8 mouse cellular contexts compared by ENCODE assay signal in genomic region chr5:124249614-124250591, GRCm38 (mm10). TPM values are rescaled to one million over a fixed set of nuclear protein-coding genes. Genes with fewer than 3 reads are reported as not detected.
DNase-seq lines count a peak whose midpoint lies in the region; ATAC-seq and TF ChIP-seq lines count a peak whose summit lies in the region.

Pitpnm2 (minus strand) TSS chr5:124249760.

- peak within 1 kb of the TSS; percentile 66 for H3K4me2 ChIP-seq in hindbrain, embryonic 13.5 days
- H3K4me2 ChIP-seq in limb, embryonic 13.5 days (replicated peaks), result peak within 1 kb of the TSS; percentile 81
- H3K4me2 ChIP-seq in midbrain, embryonic 13.5 days (replicated peaks), result peak within 1 kb of the TSS; percentile 88

- ATAC-seq in hindbrain, embryonic 13.5 days (ENCODE audit: low FRiP score), result peak; percentile 82
- ATAC-seq in limb, embryonic 13.5 days (ENCODE audit: low FRiP score, low read depth), result peak; percentile 80
- ATAC-seq in midbrain, embryonic 13.5 days, result peak; percentile 90

- H3K27me3 ChIP-seq in hindbrain, embryonic 13.5 days, result no peaks in the 10 kb centered on the region
- no peaks in the 10 kb centered on the region for H3K27me3 ChIP-seq in limb, embryonic 13.5 days
- H3K27me3 ChIP-seq in midbrain, embryonic 13.5 days, result no peaks in the 10 kb centered on the region
- no peaks in the 10 kb centered on the region for H3K27me3 ChIP-seq in testis, adult 2 months (ENCODE audit: control insufficient read depth, insufficient read depth, low read length)

- WGBS in hindbrain, embryonic 13.5 days, result under 1% methylated on average over 66 of the region's 90 CpGs
- WGBS in limb, embryonic 13.5 days, result 1% methylated on average over 46 of the region's 90 CpGs
- WGBS in midbrain, embryonic 13.5 days, result 2% methylated on average over 85 of the region's 90 CpGs

- DNase-seq in right cerebral cortex, postnatal 4 days, result peak; percentile 55
- no peak for DNase-seq in right cerebral cortex, adult 2 months (ENCODE audit: low spot score in 2 of 2)
- DNase-seq in cerebellum, adult 11-12 months, result peak; percentile 53
- DNase-seq in forelimb bud, embryonic 11.5 days (ENCODE audit: low read depth, low spot score), result peak; percentile 25

- H3K4me1 ChIP-seq in hindbrain, embryonic 13.5 days (replicated peaks), result peaks cover 33% of the 10 kb centered on the region
- peaks cover 23% of the 10 kb centered on the region for H3K4me1 ChIP-seq in limb, embryonic 13.5 days
- H3K4me1 ChIP-seq in midbrain, embryonic 13.5 days (replicated peaks), result peaks cover 32% of the 10 kb centered on the region
- H3K4me1 ChIP-seq in testis, adult 2 months (ENCODE audit: control insufficient read depth, insufficient read depth, low read length), result peaks cover 11% of the 10 kb centered on the region

- TF ChIP-seq POLR2A in testis, adult 2 months (IDR thresholded peaks at IDR 0.05; ENCODE audit: control insufficient read depth, low read depth, low read length), result no peak; the same call in 1 of the 2 replicates

- H3K27ac ChIP-seq in hindbrain, embryonic 13.5 days, result peak within 1 kb of the TSS; percentile 78
- H3K27ac ChIP-seq in limb, embryonic 13.5 days, result peak within 1 kb of the TSS; percentile 69; the same call in 1 of the 2 replicates
- H3K27ac ChIP-seq in midbrain, embryonic 13.5 days, result peak within 1 kb of the TSS; percentile 75
- H3K27ac ChIP-seq in testis, adult 2 months (ENCODE audit: control insufficient read depth, insufficient read depth, low read depth, low read length), result peak within 1 kb of the TSS; percentile 86

- peak within 1 kb of the TSS; percentile 71 for H3K4me3 ChIP-seq in hindbrain, embryonic 13.5 days
- peak within 1 kb of the TSS; percentile 73 for H3K4me3 ChIP-seq in limb, embryonic 13.5 days
- H3K4me3 ChIP-seq in midbrain, embryonic 13.5 days (replicated peaks), result peak within 1 kb of the TSS; percentile 68
- peak within 1 kb of the TSS; percentile 83 for H3K4me3 ChIP-seq in testis, adult 2 months (ENCODE audit: control insufficient read depth, low read depth, low read length)

- no peak for TF ChIP-seq CTCF in testis, adult 2 months (IDR thresholded peaks at IDR 0.05; ENCODE audit: control insufficient read depth, insufficient read depth, insufficient replicate concordance, low read depth, low read length)

- H3K9me3 ChIP-seq in hindbrain, embryonic 13.5 days, result no peaks in the 10 kb centered on the region
- no peaks in the 10 kb centered on the region for H3K9me3 ChIP-seq in limb, embryonic 13.5 days
- H3K9me3 ChIP-seq in midbrain, embryonic 13.5 days, result no peaks in the 10 kb centered on the region

- H3K9ac ChIP-seq in hindbrain, embryonic 13.5 days, result peak within 1 kb of the TSS; percentile 84
- peak within 1 kb of the TSS; percentile 86 for H3K9ac ChIP-seq in limb, embryonic 13.5 days
- peak within 1 kb of the TSS; percentile 83 for H3K9ac ChIP-seq in midbrain, embryonic 13.5 days (replicated peaks)

- peaks cover 17% of the 10 kb centered on the region for H3K36me3 ChIP-seq in hindbrain, embryonic 13.5 days
- peaks cover 31% of the 10 kb centered on the region for H3K36me3 ChIP-seq in limb, embryonic 13.5 days
- peaks cover 12% of the 10 kb centered on the region for H3K36me3 ChIP-seq in midbrain, embryonic 13.5 days
- no peaks in the 10 kb centered on the region for H3K36me3 ChIP-seq in testis, adult 2 months (ENCODE audit: control insufficient read depth, insufficient read depth, low read length)

RNA-seq across cellular contexts. Expression of gene Pitpnm2, which starts in this region (rescaled TPM):
- polyA plus RNA-seq in hindbrain, embryonic 13.5 days (2015; fragmentation: Nextera tagmentation; extraction: Ambion mirVana), result 7.4 and 8.3 TPM in 2 replicates
- 3.5 and 4.2 TPM in 2 replicates for polyA plus RNA-seq in limb, embryonic 13.5 days (2015; fragmentation: Nextera tagmentation; extraction: Ambion mirVana)
- 6.6 and 7.7 TPM in 2 replicates for polyA plus RNA-seq in midbrain, embryonic 13.5 days (2015; fragmentation: Nextera tagmentation; extraction: Ambion mirVana)
- polyA plus RNA-seq in testis, adult 2 months (2012; rRNA removed), result 54.9 and 61.9 TPM in 2 replicates

Comparison
In these comparisons a context has a peak if more than half of its experiments do, and no peak if none do; other contexts are left out.
1. DNase-seq: peak in right cerebral cortex, postnatal 4 days (single experiment), cerebellum, adult 11-12 months (single experiment) and forelimb bud, embryonic 11.5 days (single experiment); none in right cerebral cortex, adult 2 months (0 of 2).
2. Peak in every context shown above with its lines, with median percentiles within 50 percentile points of each other: ATAC-seq, H3K27ac ChIP-seq, H3K4me2 ChIP-seq, H3K4me3 ChIP-seq and H3K9ac ChIP-seq.